11 mouse cellular contexts compared by ENCODE assay signal in genomic region chr14:31164067-31164466, GRCm38 (mm10). TPM values are rescaled to one million over a fixed set of nuclear protein-coding genes. Genes with fewer than 3 reads are reported as not detected.
A peak's percentile ranks its signal among the peaks of the same experiment; 100 is the strongest.
DNase-seq lines count a peak whose midpoint lies in the region; ATAC-seq and TF ChIP-seq lines count a peak whose summit lies in the region.
"Had no signal": no experiment of that assay in that cellular context is flagged by ENCODE, and none has a peak within 500 bp of the region (broad histone marks: within the 10 kb centered on the region; RNA-seq: fewer than 3 reads in every experiment).

No protein-coding gene starts in this region.

- peaks cover 24% of the 10 kb centered on the region for H3K4me1 ChIP-seq in liver, embryonic 11.5 days (replicated peaks; ENCODE audit: control insufficient read depth, insufficient read depth, low read length)
- H3K4me1 ChIP-seq in cerebellum, adult 2 months (ENCODE audit: control insufficient read depth, insufficient read depth, low read length) = peaks cover 26% of the 10 kb centered on the region
- 0 out of 2 replicates have a peak, but pooled peaks cover 12% of the 10 kb centered on the region for H3K4me1 ChIP-seq in heart, postnatal 0 days (ENCODE audit: control insufficient read depth, insufficient read depth)
- H3K4me1 ChIP-seq in lung, adult 2 months (ENCODE audit: control insufficient read depth, insufficient read depth, low read length) = no peaks in the 10 kb centered on the region

- H3K4me3 ChIP-seq in liver, embryonic 11.5 days (ENCODE audit: low read depth, low read length) = no peak overlapping the region
- H3K4me3 ChIP-seq in cerebellum, adult 2 months (replicated peaks; ENCODE audit: insufficient read depth, low read depth, low read length) = no peak overlapping the region
- no peak overlapping the region for H3K4me3 ChIP-seq in heart, postnatal 0 days (ENCODE audit: low read depth, low read length)
- H3K4me3 ChIP-seq in lung, adult 2 months (replicated peaks; ENCODE audit: extremely low read depth, low read depth, low read length) = no peak overlapping the region
- H3K4me3 ChIP-seq: limb, embryonic 15.5 days had no signal

- H3K27me3 ChIP-seq in liver, embryonic 11.5 days (replicated peaks; ENCODE audit: control insufficient read depth, insufficient read depth, low read length) = peaks cover 7% of the 10 kb centered on the region; the same call in 1 of the 2 replicates
- H3K27me3 ChIP-seq in cerebellum, adult 2 months (ENCODE audit: control insufficient read depth, insufficient read depth, low read length) = no peaks in the 10 kb centered on the region
- no peaks in the 10 kb centered on the region for H3K27me3 ChIP-seq in heart, postnatal 0 days (ENCODE audit: control insufficient read depth, insufficient read depth, low read length)
- H3K27me3 ChIP-seq: limb, embryonic 15.5 days had no signal

- no peak for TF ChIP-seq EP300 in heart, postnatal 0 days (IDR thresholded peaks at IDR 0.05; ENCODE audit: low read depth)

- no peak overlapping the region for H3K9ac ChIP-seq in liver, embryonic 11.5 days (ENCODE audit: low read depth, low read length)
- no peak overlapping the region for H3K9ac ChIP-seq in heart, postnatal 0 days (replicated peaks; ENCODE audit: low read depth, low read length)
- H3K9ac ChIP-seq: limb, embryonic 15.5 days had no signal

- TF ChIP-seq CTCF in cerebellum, adult 2 months (IDR thresholded peaks at IDR 0.05; ENCODE audit: borderline replicate concordance, insufficient read depth, low read depth, low read length) = no peak
- TF ChIP-seq CTCF in heart, postnatal 0 days (IDR thresholded peaks at IDR 0.05; ENCODE audit: low read depth) = no peak
- TF ChIP-seq CTCF in lung, adult 2 months (IDR thresholded peaks at IDR 0.05; ENCODE audit: insufficient read depth, low read length) = no peak

- no peaks in the 10 kb centered on the region for H3K9me3 ChIP-seq in liver, embryonic 11.5 days (ENCODE audit: control insufficient read depth, low read length)
- H3K9me3 ChIP-seq in heart, postnatal 0 days (replicated peaks; ENCODE audit: control insufficient read depth, low read length) = no peaks in the 10 kb centered on the region
- H3K9me3 ChIP-seq: limb, embryonic 15.5 days had no signal

- ATAC-seq in liver, embryonic 11.5 days (replicated peaks; ENCODE audit: low FRiP score) = no peak; the same call in 1 of the 2 replicates
- ATAC-seq in heart, postnatal 0 days (ENCODE audit: insufficient read depth, low read depth) = peak; percentile 28; the same call in 1 of the 2 replicates

- no peak for TF ChIP-seq POLR2A in cerebellum, adult 2 months (IDR thresholded peaks at IDR 0.05; ENCODE audit: borderline replicate concordance, insufficient read depth, low read length)
- TF ChIP-seq POLR2A in lung, adult 2 months (IDR thresholded peaks at IDR 0.05; ENCODE audit: borderline replicate concordance, extremely low read depth, low read depth, low read length) = no peak

- WGBS in liver, embryonic 11.5 days = 43% methylated on average over 8 of the region's 8 CpGs
- WGBS in cerebellum, adult 2 months = 40% methylated on average over 8 of the region's 8 CpGs
- 28% methylated on average over 8 of the region's 8 CpGs for WGBS in heart, postnatal 0 days
- WGBS in lung, adult 2 months = 80% methylated on average over 8 of the region's 8 CpGs

- H3K4me2 ChIP-seq in liver, embryonic 11.5 days = no peak overlapping the region
- H3K4me2 ChIP-seq in heart, postnatal 0 days (ENCODE audit: low read depth, low read length) = no peak overlapping the region
- H3K4me2 ChIP-seq: limb, embryonic 15.5 days had no signal

- no peaks in the 10 kb centered on the region for H3K36me3 ChIP-seq in liver, embryonic 11.5 days (ENCODE audit: control insufficient read depth, insufficient read depth, low read length)
- H3K36me3 ChIP-seq in heart, postnatal 0 days (replicated peaks; ENCODE audit: control insufficient read depth, insufficient read depth, low read length) = no peaks in the 10 kb centered on the region
- H3K36me3 ChIP-seq: limb, embryonic 15.5 days had no signal

- DNase-seq in liver = peak; percentile 38
- DNase-seq in liver, embryonic 11.5 days (ENCODE audit: low spot score) = no peak
- DNase-seq in cerebellum, adult 2 months = peak; percentile 67 to 86
- DNase-seq in heart, postnatal 0 days (ENCODE audit: low spot score) = peak; percentile 11
- no peak for DNase-seq in kidney, postnatal 25 days
- DNase-seq in retina, postnatal 1 day = no peak
- no peak for DNase-seq in lung, adult 2 months
- DNase-seq: kidney, postnatal 10 days had no signal

- H3K27ac ChIP-seq in liver, embryonic 11.5 days (ENCODE audit: low read depth, low read length) = no peak overlapping the region
- no peak overlapping the region for H3K27ac ChIP-seq in cerebellum, adult 2 months (ENCODE audit: insufficient read depth, low read length)
- H3K27ac ChIP-seq in heart, postnatal 0 days (ENCODE audit: low read depth) = no peak overlapping the region
- H3K27ac ChIP-seq: limb, embryonic 15.5 days; stomach, postnatal 0 days had no signal

RNA-seq across cellular contexts. Expression of gene Stab1, which starts 4.4 kb away (rescaled TPM):
- polyA plus RNA-seq in liver, embryonic 11.5 days (2014; fragmentation: Nextera tagmentation; extraction: Ambion mirVana) = 25.3 and 39.9 TPM in 2 replicates
- 8.6 and 9.6 TPM in 2 replicates for polyA plus RNA-seq in cerebellum, adult 2 months (2012; rRNA removed)
- 75.3 and 90.4 TPM in 2 replicates for total RNA-seq in heart, postnatal 0 days (2014; rRNA removed; ENCODE audit: low replicate concordance)
- 24.0 and 25.4 TPM in 2 replicates for polyA plus RNA-seq in heart, postnatal 0 days (2015; fragmentation: Nextera tagmentation; extraction: Ambion mirVana)
- 114 and 136 TPM in 2 replicates for polyA plus RNA-seq in lung, adult 2 months (2012; rRNA removed)
- total RNA-seq: granulocyte monocyte progenitor cell, adult 5-6 weeks had no signal

RNA-seq across cellular contexts. Expression of gene Nt5dc2, which starts 33.2 kb away (rescaled TPM):
- 401 and 406 TPM in 2 replicates for polyA plus RNA-seq in liver, embryonic 11.5 days (2014; fragmentation: Nextera tagmentation; extraction: Ambion mirVana)
- polyA plus RNA-seq in cerebellum, adult 2 months (2012; rRNA removed) = 28.3 and 28.4 TPM in 2 replicates
- total RNA-seq in heart, postnatal 0 days (2014; rRNA removed; ENCODE audit: low replicate concordance) = 212 and 269 TPM in 2 replicates
- polyA plus RNA-seq in heart, postnatal 0 days (2015; fragmentation: Nextera tagmentation; extraction: Ambion mirVana) = 146 and 158 TPM in 2 replicates
- polyA plus RNA-seq in lung, adult 2 months (2012; rRNA removed) = 147 and 266 TPM in 2 replicates

RNA-seq across cellular contexts. Expression of gene Smim4, which starts 35.3 kb away (rescaled TPM):
- 90.3 and 107 TPM in 2 replicates for polyA plus RNA-seq in liver, embryonic 11.5 days (2014; fragmentation: Nextera tagmentation; extraction: Ambion mirVana)
- 35.3 and 42.4 TPM in 2 replicates for polyA plus RNA-seq in cerebellum, adult 2 months (2012; rRNA removed)
- 12.7 and 28.8 TPM in 2 replicates for total RNA-seq in heart, postnatal 0 days (2014; rRNA removed; ENCODE audit: low replicate concordance)
- polyA plus RNA-seq in heart, postnatal 0 days (2015; fragmentation: Nextera tagmentation; extraction: Ambion mirVana) = 194 and 207 TPM in 2 replicates
- polyA plus RNA-seq in lung, adult 2 months (2012; rRNA removed) = 58.1 and 70.0 TPM in 2 replicates

RNA-seq across cellular contexts. Expression of gene Tnnc1, which starts 44.0 kb away (rescaled TPM):
- polyA plus RNA-seq in liver, embryonic 11.5 days (2014; fragmentation: Nextera tagmentation; extraction: Ambion mirVana) = 17.6 and 39.0 TPM in 2 replicates
- polyA plus RNA-seq in cerebellum, adult 2 months (2012; rRNA removed) = 6.1 and 7.6 TPM in 2 replicates
- total RNA-seq in heart, postnatal 0 days (2014; rRNA removed; ENCODE audit: low replicate concordance) = 2,939 and 3,145 TPM in 2 replicates
- polyA plus RNA-seq in heart, postnatal 0 days (2015; fragmentation: Nextera tagmentation; extraction: Ambion mirVana) = 7,680 and 7,748 TPM in 2 replicates
- 25.4 and 32.2 TPM in 2 replicates for polyA plus RNA-seq in lung, adult 2 months (2012; rRNA removed)

RNA-seq across cellular contexts. Expression of gene Nisch, which starts 52.7 kb away (rescaled TPM):
- 228 and 245 TPM in 2 replicates for polyA plus RNA-seq in liver, embryonic 11.5 days (2014; fragmentation: Nextera tagmentation; extraction: Ambion mirVana)
- polyA plus RNA-seq in cerebellum, adult 2 months (2012; rRNA removed) = 292 and 304 TPM in 2 replicates
- total RNA-seq in heart, postnatal 0 days (2014; rRNA removed; ENCODE audit: low replicate concordance) = 292 and 338 TPM in 2 replicates
- 162 and 171 TPM in 2 replicates for polyA plus RNA-seq in heart, postnatal 0 days (2015; fragmentation: Nextera tagmentation; extraction: Ambion mirVana)
- 412 and 458 TPM in 2 replicates for polyA plus RNA-seq in lung, adult 2 months (2012; rRNA removed)

Comparison
In these comparisons a context has a peak if more than half of its experiments do, and no peak if none do; other contexts are left out.
1. DNase-seq: peak in liver (single experiment), cerebellum, adult 2 months (2 of 2) and heart, postnatal 0 days (single experiment); none in liver, embryonic 11.5 days (single experiment), kidney, postnatal 25 days (0 of 2), retina, postnatal 1 day (single experiment) and lung, adult 2 months (single experiment).